Mouse (Mus musculus): ENCODE measurements around the gene Retreg1.
A peak's percentile ranks its signal among the peaks of the same experiment; 100 is the strongest.

The Retreg1 gene

GRCm38 (mm10) chr15:25830426-25830825 lies 12.6 kb upstream of the Retreg1 start:
- DNase-seq (ENCODE audit: low read depth) = no peak

GRCm38 (mm10) chr15:25834282-25834681 lies 8.7 kb upstream of the Retreg1 start:
- DNase-seq (ENCODE audit: low read depth) = no peak

GRCm38 (mm10) chr15:25834920-25835674 lies 7.9 kb upstream of the Retreg1 start:
- DNase-seq (ENCODE audit: low read depth) = no peak

- no peak for DNase-seq (ENCODE audit: low read depth)
Measured at GRCm38 (mm10) chr15:25842462-25843085, 406 bp upstream of the Retreg1 start.

- DNase-seq (ENCODE audit: low read depth) = no peak
Measured at GRCm38 (mm10) chr15:25844013-25844570, 1.1 kb downstream of the Retreg1 start.

- no peak for DNase-seq (ENCODE audit: low read depth)
Measured at GRCm38 (mm10) chr15:25844771-25845170, 1.8 kb downstream of the Retreg1 start.

- DNase-seq (ENCODE audit: low read depth) = peak; percentile 28
Measured at GRCm38 (mm10) chr15:25847576-25848168, 4.7 kb downstream of the Retreg1 start.

GRCm38 (mm10) chr15:25850552-25850951 lies 7.6 kb downstream of the Retreg1 start:
- DNase-seq (ENCODE audit: low read depth) = no peak

- DNase-seq (ENCODE audit: low read depth) = peak; percentile 25
Measured at GRCm38 (mm10) chr15:25854270-25854904, 11.4 kb downstream of the Retreg1 start.

- no peak for DNase-seq (ENCODE audit: low read depth)
Measured at GRCm38 (mm10) chr15:25858611-25859058, 15.7 kb downstream of the Retreg1 start.

GRCm38 (mm10) chr15:25859469-25859868 lies 16.5 kb downstream of the Retreg1 start:
- DNase-seq (ENCODE audit: low read depth) = no peak

- DNase-seq (ENCODE audit: low read depth) = no peak
Measured at GRCm38 (mm10) chr15:25861900-25862299, 18.9 kb downstream of the Retreg1 start.

- no peak for DNase-seq (ENCODE audit: low read depth)
Measured at GRCm38 (mm10) chr15:25865605-25866004, 22.6 kb downstream of the Retreg1 start.

GRCm38 (mm10) chr15:25866106-25866505 lies 23.1 kb downstream of the Retreg1 start:
- DNase-seq (ENCODE audit: low read depth) = no peak

- no peak for DNase-seq (ENCODE audit: low read depth)
Measured at GRCm38 (mm10) chr15:25869129-25869528, 26.1 kb downstream of the Retreg1 start.

GRCm38 (mm10) chr15:25871470-25871869 lies 28.5 kb downstream of the Retreg1 start:
- no peak for DNase-seq (ENCODE audit: low read depth)

- DNase-seq (ENCODE audit: low read depth) = no peak
Measured at GRCm38 (mm10) chr15:25872118-25872517, 29.1 kb downstream of the Retreg1 start.

- DNase-seq (ENCODE audit: low read depth) = no peak
Measured at GRCm38 (mm10) chr15:25872657-25873056, 29.7 kb downstream of the Retreg1 start.

- DNase-seq (ENCODE audit: low read depth) = no peak
Measured at GRCm38 (mm10) chr15:25873536-25873935, 30.6 kb downstream of the Retreg1 start.

GRCm38 (mm10) chr15:25876601-25877161 lies 33.7 kb downstream of the Retreg1 start:
- DNase-seq (ENCODE audit: low read depth) = no peak

GRCm38 (mm10) chr15:25877798-25878197 lies 34.8 kb downstream of the Retreg1 start:
- peak; percentile 29 for DNase-seq (ENCODE audit: low read depth)

GRCm38 (mm10) chr15:25879229-25879628 lies 36.2 kb downstream of the Retreg1 start:
- no peak for DNase-seq (ENCODE audit: low read depth)
